Mouse (Mus musculus): ENCODE results near the gene Tnfaip6.
A peak's percentile ranks its signal among the peaks of the same experiment; 100 is the strongest.
"Not testable (repeated sequence)": the region's sequence is repeated elsewhere in the genome, so short reads cannot be mapped to it uniquely, and the experiment has no call there.

Gene Tnfaip6

GRCm38 (mm10) chr2:52037882-52038281 is at the start of gene Tnfaip6:
Gene Tnfaip6, plus strand, starts transcription at chr2:52038009.
- peak; percentile 20 for DNase-seq

- DNase-seq, result no peak
Measured at GRCm38 (mm10) chr2:51989559-51989958, 48.2 kb upstream of the Tnfaip6 start.

GRCm38 (mm10) chr2:51991447-51991846 is 46.4 kb upstream of the Tnfaip6 start:
- DNase-seq, result no peak

GRCm38 (mm10) chr2:51999996-52000395 is 37.8 kb upstream of the Tnfaip6 start:
- no peak for DNase-seq

- DNase-seq, result no peak
Measured at GRCm38 (mm10) chr2:52001521-52001920, 36.3 kb upstream of the Tnfaip6 start.

GRCm38 (mm10) chr2:52002299-52002698 is 35.5 kb upstream of the Tnfaip6 start:
- not testable (repeated sequence) for DNase-seq

- DNase-seq, result no peak
Measured at GRCm38 (mm10) chr2:52006380-52006779, 31.4 kb upstream of the Tnfaip6 start.

- not testable (repeated sequence) for DNase-seq
Measured at GRCm38 (mm10) chr2:52011820-52012219, 26.0 kb upstream of the Tnfaip6 start.

- peak; percentile 61 for DNase-seq
Measured at GRCm38 (mm10) chr2:52013306-52013820, 24.4 kb upstream of the Tnfaip6 start.

- DNase-seq, result no peak
Measured at GRCm38 (mm10) chr2:52016361-52016760, 21.4 kb upstream of the Tnfaip6 start.

- no peak for DNase-seq
Measured at GRCm38 (mm10) chr2:52027061-52027460, 10.7 kb upstream of the Tnfaip6 start.

GRCm38 (mm10) chr2:52029426-52029825 is 8.4 kb upstream of the Tnfaip6 start:
- no peak for DNase-seq

- DNase-seq, result no peak
Measured at GRCm38 (mm10) chr2:52031491-52031890, 6.3 kb upstream of the Tnfaip6 start.

- no peak for DNase-seq
Measured at GRCm38 (mm10) chr2:52034601-52035000, 3.2 kb upstream of the Tnfaip6 start.

GRCm38 (mm10) chr2:52035144-52035543 is 2.7 kb upstream of the Tnfaip6 start:
- DNase-seq, result no peak

GRCm38 (mm10) chr2:52036929-52037595 is 747 bp upstream of the Tnfaip6 start:
- no peak for DNase-seq

GRCm38 (mm10) chr2:52038558-52038957 is 749 bp downstream of the Tnfaip6 start:
- DNase-seq, result no peak

- DNase-seq, result no peak
Measured at GRCm38 (mm10) chr2:52039083-52039801, 1.4 kb downstream of the Tnfaip6 start.

GRCm38 (mm10) chr2:52042132-52042531 is 4.3 kb downstream of the Tnfaip6 start:
- DNase-seq, result no peak

- peak; percentile 15 for DNase-seq
Measured at GRCm38 (mm10) chr2:52042714-52043113, 4.9 kb downstream of the Tnfaip6 start.

GRCm38 (mm10) chr2:52043485-52043884 is 5.7 kb downstream of the Tnfaip6 start:
- DNase-seq, result no peak

GRCm38 (mm10) chr2:52046032-52046431 is 8.2 kb downstream of the Tnfaip6 start:
- no peak for DNase-seq

- DNase-seq, result no peak
Measured at GRCm38 (mm10) chr2:52050823-52051222, 13.0 kb downstream of the Tnfaip6 start.

- no peak for DNase-seq
Measured at GRCm38 (mm10) chr2:52052335-52052734, 14.5 kb downstream of the Tnfaip6 start.
